Mouse (Mus musculus): ENCODE data around the gene Gm33543.

DNA sequence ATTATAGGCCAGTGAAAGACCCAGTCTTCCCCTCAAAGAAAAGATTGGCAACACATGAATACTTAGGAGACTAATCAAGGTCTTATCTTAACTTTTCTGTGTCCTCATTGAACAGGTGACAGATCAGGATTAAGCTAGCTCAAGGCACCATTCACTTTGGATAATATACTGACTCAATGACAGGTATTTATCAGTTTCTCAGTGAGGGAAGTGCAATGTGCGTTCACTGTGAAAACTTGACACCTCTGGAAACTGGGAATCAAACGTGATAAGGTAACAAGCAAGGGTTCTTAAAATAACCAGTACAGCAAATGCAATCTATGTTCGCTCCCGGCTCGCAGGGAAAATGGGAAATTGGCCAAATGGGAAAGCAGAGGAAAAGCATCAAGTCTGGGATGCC, 11.8 kb downstream of the Gm33543 start:
- no peak for TF ChIP-seq GATA1 (IDR thresholded peaks at IDR 0.05; ENCODE audit: borderline replicate concordance, low read length)
- TF ChIP-seq FLI1 (IDR thresholded peaks at IDR 0.05; ENCODE audit: low read length) = no peak

Data from megakaryocyte, embryonic 14.5 days (primary cell).